Comparison of ENCODE assay signal across 16 mouse cellular contexts in the genomic region with DNA sequence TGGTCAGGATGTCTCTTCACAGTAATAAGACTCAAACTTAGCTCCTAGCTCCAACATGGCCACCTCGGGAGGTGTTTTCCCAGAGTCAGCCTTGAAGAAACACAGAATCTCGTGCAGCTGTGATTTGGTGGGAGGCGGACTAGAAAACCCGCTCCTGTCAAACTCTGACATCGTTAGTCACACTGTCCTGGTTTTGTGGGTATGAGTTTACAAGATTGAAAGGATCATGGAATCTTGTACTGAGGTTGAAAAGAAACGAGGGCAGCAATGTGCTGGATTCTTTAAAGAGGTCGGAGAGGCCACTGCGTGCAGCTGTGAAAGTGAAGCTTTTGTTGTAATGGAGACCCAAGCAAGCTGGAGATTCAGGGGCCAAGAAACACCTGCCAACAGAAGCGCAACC. TPM values are rescaled to one million over a fixed set of nuclear protein-coding genes. Genes with fewer than 3 reads are reported as not detected.
"Had no signal": no experiment of that assay in that cellular context is flagged by ENCODE, and none has a peak within 500 bp of the region (broad histone marks: within the 10 kb centered on the region; RNA-seq: fewer than 3 reads in every experiment).

No protein-coding gene starts in this region.

- H3K27me3 ChIP-seq: lung, embryonic 15.5 days; megakaryocyte, embryonic 14.5 days; midbrain, embryonic 13.5 days; midbrain, embryonic 15.5 days; neural tube, embryonic 12.5 days had no signal

- H3K27ac ChIP-seq: lung, embryonic 15.5 days; macrophage; midbrain, embryonic 13.5 days; midbrain, embryonic 15.5 days; neural tube, embryonic 12.5 days had no signal

- H3K36me3 ChIP-seq: lung, embryonic 15.5 days; midbrain, embryonic 13.5 days; midbrain, embryonic 15.5 days; neural tube, embryonic 12.5 days had no signal

- H3K9me3 ChIP-seq: lung, embryonic 15.5 days; midbrain, embryonic 13.5 days; midbrain, embryonic 15.5 days; neural tube, embryonic 12.5 days had no signal

- H3K9ac ChIP-seq: liver, postnatal 0 days; lung, embryonic 15.5 days; midbrain, embryonic 13.5 days; midbrain, embryonic 15.5 days; neural tube, embryonic 12.5 days had no signal

- H3K4me3 ChIP-seq: lung, embryonic 15.5 days; megakaryocyte, embryonic 14.5 days; midbrain, embryonic 13.5 days; midbrain, embryonic 15.5 days; neural tube, embryonic 12.5 days had no signal

- ATAC-seq: liver, postnatal 0 days; lung, postnatal 0 days; midbrain, embryonic 13.5 days; midbrain, embryonic 15.5 days had no signal

- H3K4me1 ChIP-seq: lung, embryonic 15.5 days; megakaryocyte, embryonic 14.5 days; midbrain, embryonic 15.5 days; neural tube, embryonic 12.5 days had no signal

- DNase-seq: liver, postnatal 0 days; lung, adult 2 months; lung, postnatal 14 days; lung, postnatal 36 days; right cerebral cortex, postnatal 14 days; thymus, adult 18-20 months; thymus, postnatal 14 days; thymus, postnatal 36 days had no signal

- H3K4me2 ChIP-seq: lung, embryonic 15.5 days; midbrain, embryonic 11.5 days; midbrain, embryonic 13.5 days; midbrain, embryonic 15.5 days; neural tube, embryonic 12.5 days had no signal

RNA-seq across cellular contexts. Expression of a gene that starts 46.4 kb away (rescaled TPM):
- polyA plus RNA-seq: macrophage had no signal
